Mouse (Mus musculus) liver, embryonic 16.5 days (tissue): ENCODE measurements around the gene Wnt9a. TPM values are rescaled to one million over a fixed set of nuclear protein-coding genes. Genes with fewer than 3 reads are reported as not detected.

Source experiments
- microRNA-seq: library from miRNA; unstranded; fragments of <30 nt; microRNA quantifications from one replicate; pipeline ENCODE4, GENCODE M21; 2016
- polyA plus RNA-seq: library from polyadenylated mRNA; unstranded; fragments of >200 nt; fragmentation: Nextera tagmentation; extraction: Ambion mirVana; gene quantifications from 2 replicates; pipeline ENCODE4 v1.2.1, GENCODE M21; 2015

Gene Wnt9a
- polyA plus RNA-seq, 1 experiment from 2014 or later: 0.32 TPM

Small RNA genes lying within 50 kb of the gene (microRNA-seq; reads per million reads assigned to microRNA genes)
- not detected for gene Gm24756

Other genes with a start within 250 kb of the Wnt9a start
- 0.12 and 0.34 TPM in 2 replicates for gene Obscn, start 170.5 kb upstream of the Wnt9a start, polyA plus RNA-seq
- gene Iba57, start 143.2 kb upstream of the Wnt9a start, polyA plus RNA-seq: 12.8 and 13.3 TPM in 2 replicates
- gene Gjc2, start 123.7 kb upstream of the Wnt9a start, polyA plus RNA-seq: 0.08 and 0.20 TPM in 2 replicates
- 55.0 TPM in 2 replicates for gene Guk1, start 114.7 kb upstream of the Wnt9a start, polyA plus RNA-seq
- 43.1 and 44.3 TPM in 2 replicates for gene Mrpl55, start 104.4 kb upstream of the Wnt9a start, polyA plus RNA-seq
- gene 2310033P09Rik, start 98.6 kb upstream of the Wnt9a start, polyA plus RNA-seq: 14.6 and 15.1 TPM in 2 replicates
- gene Arf1, start 78.7 kb upstream of the Wnt9a start, polyA plus RNA-seq: 251 and 257 TPM in 2 replicates
- gene Wnt3a, start 16.2 kb upstream of the Wnt9a start, polyA plus RNA-seq: not detected in 2 replicates
- not detected in 2 replicates for gene Prss38, start 68.7 kb downstream of the Wnt9a start, polyA plus RNA-seq
- gene Jmjd4, start 143.1 kb downstream of the Wnt9a start, polyA plus RNA-seq: 3.4 and 3.7 TPM in 2 replicates
- gene Snap47, start 144.3 kb downstream of the Wnt9a start, polyA plus RNA-seq: 26.3 and 28.7 TPM in 2 replicates
- gene Zfp867, start 165.5 kb downstream of the Wnt9a start, polyA plus RNA-seq: 1.0 and 1.4 TPM in 2 replicates
- 4.5 and 4.8 TPM in 2 replicates for gene Zkscan17, start 219.8 kb downstream of the Wnt9a start, polyA plus RNA-seq
- 0.63 and 0.89 TPM in 2 replicates for gene Nlrp3, start 234.6 kb downstream of the Wnt9a start, polyA plus RNA-seq